Mouse (Mus musculus): ENCODE measurements around the gene 1700088E04Rik. TPM values are rescaled to one million over a fixed set of nuclear protein-coding genes. Genes with fewer than 3 reads are reported as not detected.

The 1700088E04Rik gene
- total and polyA plus RNA-seq, 3 experiments: 1.8 to 3.8 (median 2.6) TPM

- Histone ChIP-seq H3K36me3 (ENCODE audit: control insufficient read depth, insufficient read depth, low read length) (no peaks in the 10 kb centered on the region), H3K9ac (ENCODE audit: low read depth, low read length) (no peak overlapping the region), H3K27me3 (ENCODE audit: control insufficient read depth, insufficient read depth, low read length) (no peaks in the 10 kb centered on the region), H3K27ac (no peak overlapping the region), H3K79me2 (replicated peaks; ENCODE audit: control insufficient read depth, insufficient read depth, low read length) (peaks cover 5% of the 10 kb centered on the region; the same call in 1 of the 2 replicates), H3K4me3 (no peak overlapping the region), H3K4me1 (ENCODE audit: control insufficient read depth, insufficient read depth, low read length) (peaks cover 4% of the 10 kb centered on the region)
- 73% methylated on average over 2 of the region's 2 CpGs for WGBS
- DNase-seq: no peak
- intact Hi-C loops (cut with DNase I): no loop called here
- TF ChIP-seq EP300 (IDR thresholded peaks at IDR 0.05; ENCODE audit: insufficient read depth, low read depth, low read length) (no peak), CTCF (IDR thresholded peaks at IDR 0.05) (no peak), POLR2A (IDR thresholded peaks at IDR 0.05; ENCODE audit: insufficient read depth, low read depth, low read length) (no peak)
Observed at GRCm38 (mm10) chr15:79105804-79106203, 35.2 kb downstream of the 1700088E04Rik start.

- TF ChIP-seq CTCF (IDR thresholded peaks at IDR 0.05) (no peak), POLR2A (IDR thresholded peaks at IDR 0.05; ENCODE audit: insufficient read depth, low read depth, low read length) (no peak), EP300 (IDR thresholded peaks at IDR 0.05; ENCODE audit: insufficient read depth, low read depth, low read length) (no peak)
- intact Hi-C loops (cut with DNase I): no loop called here
- H3K27me3 ChIP-seq (ENCODE audit: control insufficient read depth, insufficient read depth, low read length): no peaks in the 10 kb centered on the region
- H3K36me3 ChIP-seq (ENCODE audit: control insufficient read depth, insufficient read depth, low read length): no peaks in the 10 kb centered on the region
- H3K9ac ChIP-seq (ENCODE audit: low read depth, low read length): no peak overlapping the region
- WGBS: 79% methylated on average over 10 of the region's 10 CpGs
- no peak overlapping the region for H3K4me3 ChIP-seq
- H3K79me2 ChIP-seq (replicated peaks; ENCODE audit: control insufficient read depth, insufficient read depth, low read length): no peaks in the 10 kb centered on the region
- H3K27ac ChIP-seq: no peak overlapping the region
- peaks cover 18% of the 10 kb centered on the region for H3K4me1 ChIP-seq (ENCODE audit: control insufficient read depth, insufficient read depth, low read length)
- DNase-seq: no peak
Observed at GRCm38 (mm10) chr15:79103264-79103663, 37.8 kb downstream of the 1700088E04Rik start.

GRCm38 (mm10) chr15:79101531-79101930 is 39.5 kb downstream of the 1700088E04Rik start:
- no peak overlapping the region for H3K9ac ChIP-seq (ENCODE audit: low read depth, low read length)
- no peak overlapping the region for H3K4me3 ChIP-seq
- no peaks in the 10 kb centered on the region for H3K27me3 ChIP-seq (ENCODE audit: control insufficient read depth, insufficient read depth, low read length)
- no peak for TF ChIP-seq EP300 (IDR thresholded peaks at IDR 0.05; ENCODE audit: insufficient read depth, low read depth, low read length)
- TF ChIP-seq CTCF (IDR thresholded peaks at IDR 0.05): no peak
- TF ChIP-seq POLR2A (IDR thresholded peaks at IDR 0.05; ENCODE audit: insufficient read depth, low read depth, low read length): no peak
- no peak overlapping the region for H3K27ac ChIP-seq
- no peak for DNase-seq
- H3K4me1 ChIP-seq (ENCODE audit: control insufficient read depth, insufficient read depth, low read length): peaks cover 28% of the 10 kb centered on the region
- no peaks in the 10 kb centered on the region for H3K79me2 ChIP-seq (replicated peaks; ENCODE audit: control insufficient read depth, insufficient read depth, low read length)
- H3K36me3 ChIP-seq (ENCODE audit: control insufficient read depth, insufficient read depth, low read length): peaks cover 4% of the 10 kb centered on the region; the same call in 1 of the 2 replicates
- intact Hi-C loops (cut with DNase I): no loop called here

GRCm38 (mm10) chr15:79100391-79100790 is 40.7 kb downstream of the 1700088E04Rik start:
- Histone ChIP-seq H3K27ac (no peak overlapping the region), H3K27me3 (ENCODE audit: control insufficient read depth, insufficient read depth, low read length) (no peaks in the 10 kb centered on the region), H3K36me3 (ENCODE audit: control insufficient read depth, insufficient read depth, low read length) (peaks cover 4% of the 10 kb centered on the region; the same call in 1 of the 2 replicates), H3K79me2 (replicated peaks; ENCODE audit: control insufficient read depth, insufficient read depth, low read length) (no peaks in the 10 kb centered on the region), H3K9ac (ENCODE audit: low read depth, low read length) (no peak overlapping the region), H3K4me3 (no peak overlapping the region), H3K4me1 (ENCODE audit: control insufficient read depth, insufficient read depth, low read length) (peaks cover 31% of the 10 kb centered on the region)
- no peak for TF ChIP-seq CTCF (IDR thresholded peaks at IDR 0.05)
- no peak for TF ChIP-seq EP300 (IDR thresholded peaks at IDR 0.05; ENCODE audit: insufficient read depth, low read depth, low read length)
- no peak for TF ChIP-seq POLR2A (IDR thresholded peaks at IDR 0.05; ENCODE audit: insufficient read depth, low read depth, low read length)
- no peak for DNase-seq
- WGBS: 79% methylated on average over 4 of the region's 4 CpGs
- intact Hi-C loops (cut with DNase I): no loop called here

GRCm38 (mm10) chr15:79099456-79099855 is 41.6 kb downstream of the 1700088E04Rik start:
- intact Hi-C loops (cut with DNase I): no loop called here
- H3K27me3 ChIP-seq (ENCODE audit: control insufficient read depth, insufficient read depth, low read length): no peaks in the 10 kb centered on the region
- H3K36me3 ChIP-seq (ENCODE audit: control insufficient read depth, insufficient read depth, low read length): peaks cover 4% of the 10 kb centered on the region; the same call in 1 of the 2 replicates
- no peak overlapping the region for H3K4me3 ChIP-seq
- no peaks in the 10 kb centered on the region for H3K79me2 ChIP-seq (replicated peaks; ENCODE audit: control insufficient read depth, insufficient read depth, low read length)
- peaks cover 31% of the 10 kb centered on the region for H3K4me1 ChIP-seq (ENCODE audit: control insufficient read depth, insufficient read depth, low read length)
- H3K27ac ChIP-seq: peak overlapping the region; percentile 77
- no peak for TF ChIP-seq POLR2A (IDR thresholded peaks at IDR 0.05; ENCODE audit: insufficient read depth, low read depth, low read length)
- TF ChIP-seq EP300 (IDR thresholded peaks at IDR 0.05; ENCODE audit: insufficient read depth, low read depth, low read length): peak; percentile 51; the same call in 1 of the 2 replicates
- 27% methylated on average over 4 of the region's 4 CpGs for WGBS
- H3K9ac ChIP-seq (ENCODE audit: low read depth, low read length): no peak overlapping the region
- no peak for DNase-seq

- WGBS: 18% methylated on average over 7 of the region's 7 CpGs
- TF ChIP-seq POLR2A (IDR thresholded peaks at IDR 0.05; ENCODE audit: insufficient read depth, low read depth, low read length) (peak; percentile 55; the same call in 1 of the 2 replicates), CTCF (IDR thresholded peaks at IDR 0.05) (no peak), EP300 (IDR thresholded peaks at IDR 0.05; ENCODE audit: insufficient read depth, low read depth, low read length) (0 out of 2 replicates have a peak, but pooled peaks have one; percentile 68)
Observed at GRCm38 (mm10) chr15:79098868-79099267, 42.2 kb downstream of the 1700088E04Rik start.

More at GRCm38 (mm10) chr15:79098868-79099267, 42.2 kb downstream of the 1700088E04Rik start:
- Histone ChIP-seq H3K27ac (peak overlapping the region; percentile 77), H3K4me3 (no peak overlapping the region), H3K36me3 (ENCODE audit: control insufficient read depth, insufficient read depth, low read length) (peaks cover 4% of the 10 kb centered on the region; the same call in 1 of the 2 replicates), H3K9ac (ENCODE audit: low read depth, low read length) (no peak overlapping the region), H3K79me2 (replicated peaks; ENCODE audit: control insufficient read depth, insufficient read depth, low read length) (no peaks in the 10 kb centered on the region), H3K4me1 (ENCODE audit: control insufficient read depth, insufficient read depth, low read length) (peaks cover 31% of the 10 kb centered on the region), H3K27me3 (ENCODE audit: control insufficient read depth, insufficient read depth, low read length) (no peaks in the 10 kb centered on the region)
- DNase-seq: peak; percentile 48 to 55
- intact Hi-C loops (cut with DNase I): loop anchor here (1.0 kb wide), 1 partner anchor 27 kb away; no protein-coding TSS in a partner anchor
